Mouse (Mus musculus) limb, embryonic 14.5 days (tissue): ENCODE results near the gene Ccng2. TPM values are rescaled to one million over a fixed set of nuclear protein-coding genes. Genes with fewer than 3 reads are reported as not detected.
A peak's percentile ranks its signal among the peaks of the same experiment; 100 is the strongest.

Experiments used
- ATAC-seq: fragments of 200-750 bp; cut with Nextera tagmentation; 2 replicates; pipeline ENCODE4 v1.8.0; 2017; ENCODE audit warnings: low read depth, moderate number of reproducible peaks, moderate TSS enrichment; ENCODE audit not compliant: low FRiP score
- DNase-seq: peaks from one replicate; pipeline ENCODE4 v3.0.0-alpha.2; 2015; ENCODE audit warnings: low spot score
- H3K27ac ChIP-seq: fragments of 300-500 bp; sonication (generic); replicated peaks from 2 replicates; pipeline ENCODE4 v1.5.1; 2014; ENCODE audit warnings: low read depth, mild to moderate bottlenecking, low read length, moderate library complexity, mixed read lengths
- H3K27me3 ChIP-seq: fragments of 300-500 bp; sonication (generic); 2 replicates; pipeline ENCODE4 v1.6.1; 2014; ENCODE audit warnings: low read length, mixed read lengths; ENCODE audit not compliant: control insufficient read depth, insufficient read depth
- H3K36me3 ChIP-seq: fragments of 300-500 bp; sonication (generic); 2 replicates; pipeline ENCODE4 v1.6.1; 2014; ENCODE audit warnings: mild to moderate bottlenecking, low read length, moderate library complexity, mixed read lengths; ENCODE audit not compliant: control insufficient read depth, insufficient read depth
- H3K4me1 ChIP-seq: fragments of 300-500 bp; sonication (generic); 2 replicates; pipeline ENCODE4 v1.6.1; 2014; ENCODE audit warnings: antibody characterized with exemption, low read length, mixed read lengths; ENCODE audit not compliant: control insufficient read depth, insufficient read depth
- H3K4me2 ChIP-seq: fragments of 300-500 bp; sonication (generic); replicated peaks from 2 replicates; pipeline ENCODE4 v1.6.1; 2014; ENCODE audit warnings: low read depth, mild to moderate bottlenecking, low read length, moderate library complexity; ENCODE audit not compliant: severe bottlenecking
- H3K4me3 ChIP-seq: fragments of 300-500 bp; sonication (generic); replicated peaks from 2 replicates; pipeline ENCODE4 v1.5.1; 2014; ENCODE audit warnings: low read length
- H3K9ac ChIP-seq: fragments of 300-500 bp; sonication (generic); 2 replicates; pipeline ENCODE4 v1.6.1; 2014; ENCODE audit warnings: mild to moderate bottlenecking, low read depth, low read length, moderate library complexity; ENCODE audit not compliant: severe bottlenecking
- H3K9me3 ChIP-seq: fragments of 300-500 bp; sonication (generic); 2 replicates; pipeline ENCODE4 v1.6.1; 2016; ENCODE audit warnings: low read length; ENCODE audit not compliant: control insufficient read depth
- POLR2A ChIP-seq: fragments of 200-500 bp; IDR thresholded peaks from 2 replicates; pipeline ENCODE4 v1.8.0; 2012; ENCODE audit warnings: inconsistent platforms, mild to moderate bottlenecking, moderate library complexity, borderline replicate concordance; ENCODE audit not compliant: insufficient read depth, insufficient read length; ENCODE audit errors: extremely low read depth
- WGBS: fragments of 180-500 bp; shearing (Covaris S2); extraction: QIAGEN DNeasy Blood & Tissue Kit; methylation state at CpG from one replicate; pipeline ENCODE4 v1.1.7; 2014; 5-methylcytosine and 5-hydroxymethylcytosine counted together
- polyA plus RNA-seq, 2 experiments: library from polyadenylated mRNA; depleted of rRNA in 1 of 2; stranded (reverse) in 1 of 2; unstranded in 1 of 2; fragments of >200 nt; fragmentation: Nextera tagmentation in 1 of 2; extraction: Ambion mirVana in 1 of 2; gene quantifications; 2 replicates each; pipeline versions ENCODE4 v1.2.1 to v1.2.3; 2012 to 2014

The Ccng2 gene
- polyA plus RNA-seq, 2 experiments, result 48.2 to 60.4 TPM

DNA sequence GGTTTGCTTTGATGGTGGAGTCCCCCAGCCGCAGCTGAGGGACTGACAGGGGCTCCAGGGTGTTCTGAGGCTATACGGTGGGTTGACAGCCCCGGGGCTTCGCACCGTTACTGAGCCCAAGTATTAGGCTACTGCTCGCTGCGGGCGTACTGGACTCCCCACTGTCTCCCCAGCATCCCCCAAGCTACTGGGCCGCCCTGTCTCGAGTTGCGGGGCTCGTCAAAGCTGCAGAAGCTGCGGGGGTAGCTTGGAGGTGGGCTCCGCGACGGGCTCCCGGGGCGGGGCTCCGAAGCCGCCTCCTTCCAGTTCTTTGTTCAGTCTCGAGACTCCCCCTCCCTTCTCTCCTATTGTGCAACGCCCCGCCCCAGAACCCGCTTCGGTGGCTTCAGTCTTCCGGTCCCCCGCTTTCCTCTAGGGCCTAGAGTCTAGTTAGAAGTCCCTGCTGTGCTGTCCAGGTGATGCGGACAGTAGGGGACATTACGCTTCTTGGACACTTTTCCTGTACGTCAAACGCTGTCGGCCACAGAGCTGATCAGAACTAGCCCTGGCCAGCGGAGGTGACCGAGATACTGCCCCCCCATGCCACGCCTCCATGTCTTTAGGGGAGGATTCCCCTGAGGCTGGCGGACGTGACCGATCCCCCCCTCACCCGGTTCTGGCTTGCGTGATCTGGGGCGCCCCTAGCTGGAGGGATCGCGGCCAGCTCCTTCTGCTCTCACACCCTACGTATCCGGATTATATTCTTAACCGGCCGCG lies 972 bp downstream of the Ccng2 start:
- peak; percentile 39; the same call in 1 of the 2 replicates for TF ChIP-seq POLR2A

DNA sequence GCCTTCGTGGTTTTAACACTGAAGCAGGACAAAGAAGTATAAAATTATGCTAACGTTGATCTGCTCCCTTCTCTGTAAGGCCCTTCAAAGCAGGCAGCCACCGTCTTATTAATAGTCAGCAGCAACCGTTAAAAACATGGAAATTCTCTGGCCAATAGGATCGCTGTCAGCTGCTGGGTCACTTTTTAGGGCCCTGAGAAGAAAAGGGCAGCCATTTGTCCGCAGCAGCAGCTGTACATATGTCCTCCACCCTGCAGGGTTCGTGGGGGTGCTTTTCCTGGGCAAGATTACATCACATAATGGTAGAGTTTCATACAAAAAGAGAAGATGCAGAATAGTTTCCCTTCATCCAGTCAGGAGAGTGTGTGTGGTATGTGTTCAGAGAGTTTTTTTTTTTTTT lies 3.0 kb downstream of the Ccng2 start:
- Histone ChIP-seq H3K9ac (no peak overlapping the region), H3K36me3 (peaks cover 44% of the 10 kb centered on the region), H3K27ac (no peak overlapping the region), H3K4me3 (peak overlapping the region; percentile 97; the same call in 1 of the 2 replicates), H3K9me3 (no peaks in the 10 kb centered on the region), H3K4me1 (peaks cover 14% of the 10 kb centered on the region), H3K27me3 (no peaks in the 10 kb centered on the region), H3K4me2 (peak overlapping the region; percentile 65)
- WGBS, result 58% methylated on average over 7 of the region's 7 CpGs
- DNase-seq, result peak; percentile 29
- no peak for ATAC-seq
- TF ChIP-seq POLR2A, result no peak

More for the DNA sequence above, 972 bp downstream of the Ccng2 start:
- Histone ChIP-seq H3K4me2 (peak overlapping the region; percentile 65), H3K4me1 (peaks cover 14% of the 10 kb centered on the region), H3K4me3 (peak overlapping the region; percentile 97), H3K27ac (peak overlapping the region; percentile 95), H3K36me3 (peaks cover 24% of the 10 kb centered on the region), H3K9ac (peak overlapping the region; percentile 96), H3K9me3 (no peaks in the 10 kb centered on the region), H3K27me3 (no peaks in the 10 kb centered on the region)
- WGBS, result under 1% methylated on average over 48 of the region's 48 CpGs
- peak; percentile 90 for DNase-seq
- ATAC-seq, result peak; percentile 77

DNA sequence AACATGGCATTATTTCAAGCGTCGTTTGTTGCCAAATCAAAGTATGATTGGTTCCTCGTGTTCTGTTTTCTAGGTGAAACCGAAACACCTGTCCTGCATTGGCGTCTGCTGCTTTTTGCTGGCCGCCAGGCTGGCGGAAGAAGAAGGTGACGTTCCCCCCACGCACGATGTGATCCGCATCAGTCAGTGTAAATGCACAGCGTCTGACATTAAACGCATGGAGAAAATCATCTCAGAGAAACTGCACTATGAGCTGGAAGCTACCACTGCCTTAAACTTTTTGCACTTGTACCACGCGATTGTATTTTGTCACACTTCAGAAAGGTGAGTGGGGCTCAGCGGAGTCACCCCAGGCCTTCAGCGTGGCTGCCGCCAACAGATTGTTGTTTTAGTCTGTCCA lies 3.7 kb downstream of the Ccng2 start:
- H3K4me3 ChIP-seq, result no peak overlapping the region
- TF ChIP-seq POLR2A, result no peak
- ATAC-seq (no peak), DNase-seq (no peak)
- no peaks in the 10 kb centered on the region for H3K9me3 ChIP-seq
- no peak overlapping the region for H3K9ac ChIP-seq
- WGBS, result 89% methylated on average over 18 of the region's 18 CpGs
- H3K27me3 ChIP-seq, result no peaks in the 10 kb centered on the region
- H3K4me1 ChIP-seq, result peaks cover 10% of the 10 kb centered on the region; the same call in 1 of the 2 replicates
- H3K27ac ChIP-seq, result no peak overlapping the region
- peaks cover 50% of the 10 kb centered on the region for H3K36me3 ChIP-seq
- no peak overlapping the region for H3K4me2 ChIP-seq

DNA sequence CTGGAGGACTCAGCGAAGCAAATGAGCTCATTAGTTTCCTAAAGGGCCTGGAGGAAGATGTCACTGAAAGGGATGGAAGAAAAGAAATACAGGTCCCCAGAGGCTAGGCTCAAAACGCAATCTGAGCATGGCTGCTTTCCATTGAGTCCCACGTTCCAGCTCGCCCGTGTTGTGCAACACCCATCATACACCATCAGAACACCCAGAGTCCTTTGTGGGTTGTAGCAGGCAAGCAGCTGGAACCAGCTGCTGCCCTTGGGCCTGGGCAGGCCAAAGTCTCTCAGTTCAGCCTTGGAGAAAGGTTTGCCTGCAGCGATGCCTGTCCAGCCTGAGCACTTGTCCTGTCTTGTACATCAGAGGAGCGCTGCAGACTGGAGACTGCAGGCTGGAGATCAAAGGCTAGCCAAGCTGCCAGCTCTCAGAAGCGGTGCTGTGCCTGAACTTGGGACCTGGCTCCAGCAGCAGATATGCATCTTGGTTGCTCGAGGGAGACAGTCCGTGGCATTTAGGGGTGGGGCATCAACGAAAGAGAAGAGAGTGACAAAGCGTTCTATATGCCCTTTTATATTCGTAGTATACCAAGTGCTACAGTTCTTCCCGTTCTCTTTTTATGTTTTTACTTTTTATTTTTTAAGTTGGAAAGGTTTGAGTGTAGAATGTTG lies 15.5 kb downstream of the Ccng2 start:
- no peak overlapping the region for H3K4me2 ChIP-seq
- no peaks in the 10 kb centered on the region for H3K4me1 ChIP-seq
- no peak for TF ChIP-seq POLR2A
- peaks cover 3% of the 10 kb centered on the region; the same call in 1 of the 2 replicates for H3K36me3 ChIP-seq
- no peak overlapping the region for H3K4me3 ChIP-seq
- DNase-seq (peak; percentile 25), ATAC-seq (peak; percentile 42)
- H3K9ac ChIP-seq, result no peak overlapping the region
- H3K27me3 ChIP-seq, result no peaks in the 10 kb centered on the region
- WGBS, result 53% methylated on average over 14 of the region's 14 CpGs
- H3K27ac ChIP-seq, result no peak overlapping the region
- no peaks in the 10 kb centered on the region for H3K9me3 ChIP-seq

DNA sequence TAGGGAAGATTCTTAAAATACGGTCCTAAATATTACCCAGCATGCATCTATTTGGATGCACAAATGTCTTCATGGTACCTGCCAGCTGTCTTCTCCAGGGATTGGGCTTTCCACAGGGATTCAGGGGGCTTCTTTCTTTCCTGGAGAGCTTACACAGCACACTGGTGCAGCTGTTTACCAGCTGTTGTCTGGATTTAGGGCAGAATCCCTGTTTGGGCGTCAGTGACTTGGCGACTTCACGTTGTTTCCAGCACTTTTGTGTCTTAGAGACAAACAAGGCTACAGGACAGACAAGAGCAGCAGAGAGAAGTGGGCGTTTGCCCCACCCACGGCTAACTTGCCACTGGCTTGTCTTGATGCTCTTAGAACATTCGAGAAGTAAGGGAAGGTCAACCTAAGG lies 16.1 kb downstream of the Ccng2 start:
- no peak for TF ChIP-seq POLR2A

More for the DNA sequence above, 16.1 kb downstream of the Ccng2 start:
- Histone ChIP-seq H3K4me2 (no peak overlapping the region), H3K4me3 (no peak overlapping the region), H3K27ac (no peak overlapping the region), H3K36me3 (no peaks in the 10 kb centered on the region), H3K9me3 (no peaks in the 10 kb centered on the region), H3K4me1 (no peaks in the 10 kb centered on the region), H3K27me3 (no peaks in the 10 kb centered on the region), H3K9ac (no peak overlapping the region)
- DNase-seq, result peak; percentile 52
- peak; percentile 76; the same call in 1 of the 2 replicates for ATAC-seq
- 66% methylated on average over 7 of the region's 7 CpGs for WGBS
